Mouse (Mus musculus): ENCODE measurements around the gene Msx2. TPM values are rescaled to one million over a fixed set of nuclear protein-coding genes. Genes with fewer than 3 reads are reported as not detected.

The Msx2 gene
- polyA plus RNA-seq, 1 experiment from 2014 or later = 27.4 TPM

DNA sequence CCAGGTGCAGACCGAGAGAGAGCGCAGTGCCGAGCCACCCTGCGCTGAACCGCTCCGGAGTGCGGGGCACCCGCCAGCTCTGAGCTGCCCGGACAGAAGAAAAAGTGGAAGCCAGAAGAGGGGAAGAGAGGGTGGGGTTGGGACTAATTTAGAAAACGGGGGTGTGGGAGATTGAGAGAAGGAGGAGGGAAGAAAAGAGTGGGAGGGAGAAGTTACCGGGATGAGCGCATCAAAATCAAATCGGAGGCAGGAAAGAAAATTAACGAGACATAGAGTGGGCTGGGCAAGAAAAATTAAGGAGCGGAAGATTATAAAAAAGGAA lies 10.3 kb downstream of the Msx2 start:
- H3K27ac ChIP-seq = peak overlapping the region; percentile 69
- H3K27me3 ChIP-seq (ENCODE audit: insufficient read depth, poor library complexity, severe bottlenecking) = peaks cover 92% of the 10 kb centered on the region
- 2% methylated on average over 15 of the region's 15 CpGs for WGBS
- H3K9me3 ChIP-seq = no peaks in the 10 kb centered on the region
- peak overlapping the region; percentile 60 for H3K4me3 ChIP-seq
- H3K4me1 ChIP-seq = peaks cover 41% of the 10 kb centered on the region
- no peak for DNase-seq (ENCODE audit: low spot score)
- H3K36me3 ChIP-seq = no peaks in the 10 kb centered on the region

GRCm38 (mm10) chr13:53461855-53462648 lies 10.8 kb downstream of the Msx2 start:
- DNase-seq (ENCODE audit: low spot score) = no peak
- Histone ChIP-seq H3K4me1 (peaks cover 41% of the 10 kb centered on the region), H3K27me3 (ENCODE audit: insufficient read depth, poor library complexity, severe bottlenecking) (peaks cover 88% of the 10 kb centered on the region), H3K36me3 (no peaks in the 10 kb centered on the region), H3K4me3 (peak overlapping the region; percentile 60), H3K27ac (peak overlapping the region; percentile 69), H3K9me3 (no peaks in the 10 kb centered on the region)
- WGBS = under 1% methylated on average over 51 of the region's 51 CpGs

- no peak overlapping the region for H3K27ac ChIP-seq
- no peak overlapping the region for H3K4me3 ChIP-seq
- H3K4me1 ChIP-seq = peaks cover 38% of the 10 kb centered on the region
Observed at GRCm38 (mm10) chr13:53461346-53461745, 11.5 kb downstream of the Msx2 start.

GRCm38 (mm10) chr13:53458766-53459165 lies 14.1 kb downstream of the Msx2 start:
- peaks cover 32% of the 10 kb centered on the region for H3K4me1 ChIP-seq
- peaks cover 82% of the 10 kb centered on the region for H3K27me3 ChIP-seq (ENCODE audit: insufficient read depth, poor library complexity, severe bottlenecking)
- H3K36me3 ChIP-seq = no peaks in the 10 kb centered on the region
- DNase-seq (ENCODE audit: low spot score) = peak; percentile 60
- H3K4me3 ChIP-seq = no peak overlapping the region
- H3K27ac ChIP-seq = no peak overlapping the region
- no peaks in the 10 kb centered on the region for H3K9me3 ChIP-seq
- WGBS = 57% methylated on average over 4 of the region's 4 CpGs

More at GRCm38 (mm10) chr13:53461346-53461745, 11.5 kb downstream of the Msx2 start:
- Histone ChIP-seq H3K9me3 (no peaks in the 10 kb centered on the region), H3K27me3 (ENCODE audit: insufficient read depth, poor library complexity, severe bottlenecking) (peaks cover 89% of the 10 kb centered on the region), H3K36me3 (no peaks in the 10 kb centered on the region)
- 37% methylated on average over 2 of the region's 2 CpGs for WGBS
- DNase-seq (ENCODE audit: low spot score) = no peak

- Histone ChIP-seq H3K4me1 (peaks cover 16% of the 10 kb centered on the region), H3K36me3 (no peaks in the 10 kb centered on the region), H3K4me3 (peak overlapping the region; percentile 55), H3K9me3 (no peaks in the 10 kb centered on the region), H3K27me3 (ENCODE audit: insufficient read depth, poor library complexity, severe bottlenecking) (peaks cover 65% of the 10 kb centered on the region), H3K27ac (peak overlapping the region; percentile 75)
- peak; percentile 64 for DNase-seq (ENCODE audit: low spot score)
- 9% methylated on average over 21 of the region's 21 CpGs for WGBS
Observed at GRCm38 (mm10) chr13:53454794-53455672, 17.8 kb downstream of the Msx2 start.

DNA sequence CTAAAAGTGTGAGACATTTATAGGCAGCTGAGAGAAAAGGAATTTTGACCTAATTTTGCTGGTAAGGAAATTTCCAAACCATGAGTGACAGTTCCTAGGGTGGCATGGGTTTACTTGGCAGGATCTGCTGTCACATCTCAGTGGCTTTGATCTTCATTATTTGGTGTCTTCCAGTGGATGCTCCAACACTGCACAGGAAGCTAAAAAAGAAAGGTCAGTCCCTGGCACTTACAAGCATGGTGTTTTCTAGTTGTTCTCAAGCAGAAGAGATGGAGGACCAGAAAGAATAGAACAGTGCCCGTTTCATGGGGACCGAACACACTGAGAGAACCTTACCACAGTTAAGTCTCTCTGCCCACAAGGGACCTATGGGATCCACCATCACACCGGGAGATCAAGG lies 18.9 kb downstream of the Msx2 start:
- peak; percentile 57 for DNase-seq (ENCODE audit: low spot score)
- Histone ChIP-seq H3K27ac (no peak overlapping the region), H3K9me3 (no peaks in the 10 kb centered on the region), H3K4me1 (peaks cover 16% of the 10 kb centered on the region), H3K36me3 (no peaks in the 10 kb centered on the region), H3K27me3 (ENCODE audit: insufficient read depth, poor library complexity, severe bottlenecking) (peaks cover 60% of the 10 kb centered on the region), H3K4me3 (no peak overlapping the region)
- 80% methylated on average over 3 of the region's 3 CpGs for WGBS

DNA sequence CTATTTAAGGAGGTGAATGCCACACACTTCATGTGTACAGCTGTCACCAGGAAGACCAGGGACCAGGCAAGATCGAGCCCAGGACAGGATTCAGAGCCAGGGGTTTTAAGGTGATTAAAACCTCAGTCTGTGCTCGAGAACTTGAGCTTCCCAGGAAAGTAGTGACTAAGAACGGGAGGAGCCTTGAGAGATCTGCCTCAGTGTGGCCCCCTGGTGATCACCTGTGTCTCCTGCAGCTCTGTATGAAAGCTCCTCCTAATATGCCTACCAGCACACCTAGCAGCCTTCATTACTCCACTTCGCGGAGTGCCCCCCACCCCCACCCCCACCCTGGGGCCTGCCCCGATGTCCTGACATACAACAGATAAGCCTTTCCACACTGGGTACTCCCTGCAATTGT lies 25.3 kb downstream of the Msx2 start:
- Histone ChIP-seq H3K36me3 (no peaks in the 10 kb centered on the region), H3K4me3 (no peak overlapping the region), H3K27me3 (ENCODE audit: insufficient read depth, poor library complexity, severe bottlenecking) (peaks cover 13% of the 10 kb centered on the region), H3K27ac (no peak overlapping the region), H3K9me3 (no peaks in the 10 kb centered on the region), H3K4me1 (peaks cover 6% of the 10 kb centered on the region; the same call in 1 of the 2 replicates)
- DNase-seq (ENCODE audit: low spot score) = peak; percentile 76
- 17% methylated on average over 6 of the region's 6 CpGs for WGBS

DNA sequence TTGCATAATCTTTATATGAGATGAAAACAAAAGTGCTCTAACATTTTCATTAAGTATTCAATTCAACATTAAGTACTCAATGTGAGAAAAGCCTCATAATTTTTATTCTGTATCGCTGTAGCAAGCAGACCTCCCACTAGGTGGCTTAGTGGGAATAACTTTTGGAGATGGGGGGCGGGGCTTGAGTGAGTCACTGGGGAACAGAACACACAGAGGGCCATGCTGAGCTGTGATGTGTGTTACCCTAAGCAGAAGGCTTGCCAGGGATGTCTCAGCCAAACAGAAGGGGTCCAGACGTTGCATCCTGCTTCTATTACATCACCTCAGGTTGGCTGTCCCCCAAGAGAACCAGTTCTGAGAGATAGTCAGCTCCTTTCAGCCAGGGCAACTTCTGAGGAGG lies 29.3 kb downstream of the Msx2 start:
- Histone ChIP-seq H3K27me3 (ENCODE audit: insufficient read depth, poor library complexity, severe bottlenecking) (no peaks in the 10 kb centered on the region), H3K4me1 (peaks cover 16% of the 10 kb centered on the region), H3K27ac (no peak overlapping the region), H3K9me3 (no peaks in the 10 kb centered on the region), H3K36me3 (no peaks in the 10 kb centered on the region), H3K4me3 (no peak overlapping the region)
- WGBS = 40% methylated on average over 3 of the region's 3 CpGs
- peak; percentile 79 for DNase-seq (ENCODE audit: low spot score)

DNA sequence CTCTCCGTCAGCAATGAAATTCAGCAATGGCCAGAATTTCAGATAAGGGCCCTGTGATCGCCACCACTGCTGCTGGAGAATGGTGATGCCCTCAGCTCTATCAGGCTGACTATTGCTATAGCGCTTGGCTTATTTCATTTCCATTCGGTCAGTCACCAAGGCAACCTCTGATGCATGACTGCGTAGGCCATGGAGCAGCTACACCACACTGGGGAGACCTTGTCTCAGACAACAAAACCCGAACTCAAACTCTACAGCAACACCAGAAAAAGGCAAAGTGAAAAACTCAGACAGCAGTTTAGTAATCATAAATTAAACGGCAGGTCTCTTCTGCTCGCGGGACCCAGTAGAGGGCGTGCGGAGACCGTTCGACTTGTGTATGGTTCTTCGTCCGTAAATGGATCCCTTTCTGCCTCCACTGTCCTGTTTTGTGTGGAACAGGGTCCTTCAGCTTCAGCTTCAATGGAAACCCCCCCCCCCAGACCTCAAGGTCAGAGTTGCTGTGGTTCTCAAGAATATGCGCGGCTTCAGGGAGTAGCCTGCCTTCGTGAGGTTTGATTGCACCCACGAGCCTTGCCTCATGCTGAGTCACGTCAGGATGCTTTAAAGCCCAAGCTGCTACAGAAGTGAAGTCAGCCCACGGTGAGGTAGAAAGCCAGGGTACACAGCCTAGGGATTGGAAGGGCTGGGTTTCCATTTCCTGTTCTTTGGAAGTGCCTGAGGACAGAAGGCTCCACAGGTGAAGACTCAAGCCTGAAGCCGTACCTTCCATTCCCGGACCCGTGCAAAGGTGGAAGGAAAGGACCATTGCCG lies 30.5 kb downstream of the Msx2 start:
- H3K4me1 ChIP-seq = peaks cover 16% of the 10 kb centered on the region
- DNase-seq (ENCODE audit: low spot score) = peak; percentile 75

GRCm38 (mm10) chr13:53441307-53442028 lies 31.4 kb downstream of the Msx2 start:
- no peaks in the 10 kb centered on the region for H3K36me3 ChIP-seq
- no peak for DNase-seq (ENCODE audit: low spot score)
- H3K9me3 ChIP-seq = no peaks in the 10 kb centered on the region
- peaks cover 16% of the 10 kb centered on the region for H3K4me1 ChIP-seq
- no peak overlapping the region for H3K4me3 ChIP-seq
- H3K27me3 ChIP-seq (ENCODE audit: insufficient read depth, poor library complexity, severe bottlenecking) = no peaks in the 10 kb centered on the region
- no peak overlapping the region for H3K27ac ChIP-seq
- WGBS = 44% methylated on average over 5 of the region's 5 CpGs

More for the DNA sequence above, 30.5 kb downstream of the Msx2 start:
- peak overlapping the region; percentile 46 for H3K4me3 ChIP-seq
- H3K9me3 ChIP-seq = no peaks in the 10 kb centered on the region
- no peaks in the 10 kb centered on the region for H3K27me3 ChIP-seq (ENCODE audit: insufficient read depth, poor library complexity, severe bottlenecking)
- no peaks in the 10 kb centered on the region for H3K36me3 ChIP-seq
- peak overlapping the region; percentile 67; the same call in 1 of the 2 replicates for H3K27ac ChIP-seq
- WGBS = 34% methylated on average over 25 of the region's 25 CpGs

- Histone ChIP-seq H3K27ac (no peak overlapping the region), H3K36me3 (no peaks in the 10 kb centered on the region), H3K27me3 (ENCODE audit: insufficient read depth, poor library complexity, severe bottlenecking) (no peaks in the 10 kb centered on the region), H3K4me1 (peaks cover 16% of the 10 kb centered on the region), H3K4me3 (no peak overlapping the region), H3K9me3 (no peaks in the 10 kb centered on the region)
- WGBS = 84% methylated on average over 3 of the region's 3 CpGs
- peak; percentile 54 for DNase-seq (ENCODE audit: low spot score)
Observed at GRCm38 (mm10) chr13:53439957-53440356, 32.9 kb downstream of the Msx2 start.

- 26% methylated on average over 7 of the region's 7 CpGs for WGBS
- Histone ChIP-seq H3K36me3 (no peaks in the 10 kb centered on the region), H3K27ac (no peak overlapping the region), H3K4me3 (no peak overlapping the region), H3K27me3 (ENCODE audit: insufficient read depth, poor library complexity, severe bottlenecking) (peaks cover 8% of the 10 kb centered on the region), H3K9me3 (no peaks in the 10 kb centered on the region), H3K4me1 (no peaks in the 10 kb centered on the region)
- peak; percentile 91 for DNase-seq (ENCODE audit: low spot score)
Observed at GRCm38 (mm10) chr13:53426507-53426906, 46.4 kb downstream of the Msx2 start.
